ENCODE assay signal across 8 mouse cellular contexts in genomic region chr6:83156259-83156684, GRCm38 (mm10). TPM values are rescaled to one million over a fixed set of nuclear protein-coding genes. Genes with fewer than 3 reads are reported as not detected.
A peak's percentile ranks its signal among the peaks of the same experiment; 100 is the strongest.
DNase-seq lines count a peak whose midpoint lies in the region; ATAC-seq and TF ChIP-seq lines count a peak whose summit lies in the region.

Wdr54 (minus strand) TSS chr6:83156397.
1700003E16Rik (plus strand) TSS chr6:83156404.

- peak; percentile 78 for ATAC-seq in kidney, embryonic 16.5 days (ENCODE audit: low FRiP score, low TSS enrichment)
- 0 out of 2 replicates have a peak, but pooled peaks have one; percentile 42 for ATAC-seq in liver, embryonic 14.5 days (ENCODE audit: insufficient read depth)

- peak within 1 kb of the TSS; percentile 68 for H3K4me3 ChIP-seq in heart, embryonic 10.5 days
- peak within 1 kb of the TSS; percentile 62 for H3K4me3 ChIP-seq in kidney, embryonic 16.5 days (ENCODE audit: low read length)
- H3K4me3 ChIP-seq in liver, embryonic 14.5 days (ENCODE audit: insufficient read depth in 1 of 2, low read depth in 2 of 2, low read length in 2 of 2), result peak within 1 kb of the TSS; percentile 46 to 53

- peaks cover 27% of the 10 kb centered on the region for H3K4me1 ChIP-seq in heart, embryonic 10.5 days
- H3K4me1 ChIP-seq in kidney, embryonic 16.5 days (ENCODE audit: insufficient read depth, low read length), result peaks cover 16% of the 10 kb centered on the region
- no peaks in the 10 kb centered on the region for H3K4me1 ChIP-seq in liver, embryonic 14.5 days (replicated peaks; ENCODE audit: control insufficient read depth in 2 of 2, insufficient read depth in 2 of 2, low read length in 1 of 2)

- peak within 1 kb of the TSS; percentile 58 for H3K9ac ChIP-seq in kidney, embryonic 16.5 days (replicated peaks; ENCODE audit: low read length)
- H3K9ac ChIP-seq in liver, embryonic 14.5 days (replicated peaks), result no peak within 1 kb of the TSS; the same call in 1 of the 2 replicates

- H3K9me3 ChIP-seq in heart, embryonic 10.5 days, result no peaks in the 10 kb centered on the region
- no peaks in the 10 kb centered on the region for H3K9me3 ChIP-seq in kidney, embryonic 16.5 days (ENCODE audit: low read length)
- H3K9me3 ChIP-seq in liver, embryonic 14.5 days (ENCODE audit: control insufficient read depth, low read length), result no peaks in the 10 kb centered on the region

- peaks cover 39% of the 10 kb centered on the region for H3K27me3 ChIP-seq in heart, embryonic 10.5 days (ENCODE audit: insufficient read depth, poor library complexity, severe bottlenecking)
- H3K27me3 ChIP-seq in kidney, embryonic 16.5 days (ENCODE audit: insufficient read depth, low read length), result peaks cover 10% of the 10 kb centered on the region
- peaks cover 29% of the 10 kb centered on the region for H3K27me3 ChIP-seq in liver, embryonic 14.5 days (ENCODE audit: control insufficient read depth, insufficient read depth, low read length)

- no peak for TF ChIP-seq CTCF in liver, embryonic 14.5 days (IDR thresholded peaks at IDR 0.05; ENCODE audit: low read depth)

- 2% methylated on average over 32 of the region's 32 CpGs for WGBS in heart, embryonic 10.5 days
- 2% methylated on average over 32 of the region's 32 CpGs for WGBS in kidney, embryonic 16.5 days
- WGBS in liver, embryonic 14.5 days (ENCODE audit: insufficient replicate concordance), result 3% methylated on average over 32 of the region's 32 CpGs

- peak within 1 kb of the TSS; percentile 92 for H3K4me2 ChIP-seq in kidney, embryonic 16.5 days (replicated peaks; ENCODE audit: low read depth, low read length)
- H3K4me2 ChIP-seq in liver, embryonic 14.5 days (ENCODE audit: low read depth), result peak within 1 kb of the TSS; percentile 80

- peaks cover 12% of the 10 kb centered on the region; the same call in 1 of the 2 replicates for H3K36me3 ChIP-seq in heart, embryonic 10.5 days
- peaks cover 11% of the 10 kb centered on the region; the same call in 1 of the 2 replicates for H3K36me3 ChIP-seq in kidney, embryonic 16.5 days (ENCODE audit: insufficient read depth, low read length)
- no peaks in the 10 kb centered on the region for H3K36me3 ChIP-seq in liver, embryonic 14.5 days (replicated peaks; ENCODE audit: control insufficient read depth, insufficient read depth, low read depth)

- H3K27ac ChIP-seq in heart, embryonic 10.5 days, result peak within 1 kb of the TSS; percentile 65
- H3K27ac ChIP-seq in kidney, embryonic 16.5 days (ENCODE audit: low read length), result no peak within 1 kb of the TSS
- no peak within 1 kb of the TSS for H3K27ac ChIP-seq in liver, embryonic 14.5 days

- TF ChIP-seq EP300 in liver, embryonic 14.5 days (IDR thresholded peaks at IDR 0.05; ENCODE audit: low read depth), result no peak

- DNase-seq in B cell, adult 2 months, result peak; percentile 54 to 57
- DNase-seq in T-cell, adult 2 months (ENCODE audit: low spot score), result peak; percentile 39
- DNase-seq in embryo, embryonic 11 days, result peak; percentile 97
- DNase-seq in heart, embryonic 10.5 days (ENCODE audit: low spot score), result peak; percentile 93
- no peak for DNase-seq in liver, embryonic 14.5 days (ENCODE audit: low read depth in 3 of 3, low spot score in 3 of 3)
- DNase-seq in neural tube, embryonic 10.5 days (ENCODE audit: extremely low spot score, low spot score), result peak; percentile 88
- DNase-seq in thymus, postnatal 10 days (ENCODE audit: low spot score in 2 of 2), result peak; percentile 18 to 36

RNA-seq across cellular contexts. Expression of gene Wdr54, which starts in this region (rescaled TPM):
- polyA plus RNA-seq in heart, embryonic 10.5 days (2016; fragmentation: Nextera tagmentation; extraction: Ambion mirVana), result 6.9 and 7.3 TPM in 2 replicates
- polyA plus RNA-seq in kidney, embryonic 16.5 days (2015; fragmentation: Nextera tagmentation; extraction: Ambion mirVana), result 7.7 and 8.0 TPM in 2 replicates
- polyA plus RNA-seq in liver, embryonic 14.5 days (2012; rRNA removed), result 0.15 and 0.44 TPM in 2 replicates
- polyA plus RNA-seq in liver, embryonic 14.5 days (2014; fragmentation: Nextera tagmentation; extraction: Ambion mirVana), result 0.32 and 0.35 TPM in 2 replicates

RNA-seq across cellular contexts. Expression of gene 1700003E16Rik, which starts in this region (rescaled TPM):
- polyA plus RNA-seq in heart, embryonic 10.5 days (2016; fragmentation: Nextera tagmentation; extraction: Ambion mirVana), result 0.23 and 0.50 TPM in 2 replicates
- 2.6 and 2.8 TPM in 2 replicates for polyA plus RNA-seq in kidney, embryonic 16.5 days (2015; fragmentation: Nextera tagmentation; extraction: Ambion mirVana)
- not detected in 2 replicates for polyA plus RNA-seq in liver, embryonic 14.5 days (2012; rRNA removed)
- polyA plus RNA-seq in liver, embryonic 14.5 days (2014; fragmentation: Nextera tagmentation; extraction: Ambion mirVana), result 0.06 and 0.15 TPM in 2 replicates

Comparison
In these comparisons a context has a peak if more than half of its experiments do, and no peak if none do; other contexts are left out.
1. Peak in ATAC-seq, H3K4me3 ChIP-seq and H3K4me2 ChIP-seq in liver, embryonic 14.5 days; RNA of the genes that start here not detected or under 1 TPM.
2. DNase-seq: peak in B cell, adult 2 months (2 of 2), T-cell, adult 2 months (single experiment), embryo, embryonic 11 days (single experiment), heart, embryonic 10.5 days (single experiment), neural tube, embryonic 10.5 days (single experiment) and thymus, postnatal 10 days (2 of 2); none in liver, embryonic 14.5 days (0 of 3).
3. Peak in every context shown above with its lines, with median percentiles within 50 percentile points of each other: H3K4me3 ChIP-seq.